Mouse (Mus musculus): ENCODE results near the gene Ces1e.
"Not testable (repeated sequence)": the region's sequence is repeated elsewhere in the genome, so short reads cannot be mapped to it uniquely, and the experiment has no call there.

The Ces1e gene

GRCm38 (mm10) chr8:93229446-93229845, at the start of gene Ces1e:
TSS of gene Ces1e (minus strand) at chr8:93229619.
- peak; percentile 53 to 72 for DNase-seq

GRCm38 (mm10) chr8:93278176-93278805, 48.9 kb upstream of the Ces1e start:
- peak; percentile 36 to 58 for DNase-seq

- DNase-seq: no peak
Observed at GRCm38 (mm10) chr8:93274609-93275008, 45.2 kb upstream of the Ces1e start.

- DNase-seq: peak; percentile 34 to 39
Observed at GRCm38 (mm10) chr8:93273321-93273720, 43.9 kb upstream of the Ces1e start.

- peak; percentile 67 to 77 for DNase-seq
Observed at GRCm38 (mm10) chr8:93272686-93273085, 43.3 kb upstream of the Ces1e start.

- DNase-seq: peak; percentile 24 to 39
Observed at GRCm38 (mm10) chr8:93261436-93261835, 32.0 kb upstream of the Ces1e start.

GRCm38 (mm10) chr8:93252400-93252925, 23.0 kb upstream of the Ces1e start:
- DNase-seq: no peak

GRCm38 (mm10) chr8:93246057-93246456, 16.6 kb upstream of the Ces1e start:
- no peak for DNase-seq

- no peak for DNase-seq
Observed at GRCm38 (mm10) chr8:93239884-93240283, 10.5 kb upstream of the Ces1e start.

- DNase-seq: peak in 1 of 2 experiments; percentile 35
Observed at GRCm38 (mm10) chr8:93235681-93236080, 6.3 kb upstream of the Ces1e start.

- DNase-seq: peak; percentile 57 to 69
Observed at GRCm38 (mm10) chr8:93234706-93235105, 5.3 kb upstream of the Ces1e start.

GRCm38 (mm10) chr8:93234068-93234467, 4.6 kb upstream of the Ces1e start:
- DNase-seq: peak in 1 of 2 experiments; percentile 28

- peak; percentile 69 to 70 for DNase-seq
Observed at GRCm38 (mm10) chr8:93228673-93229370, 597 bp downstream of the Ces1e start.

GRCm38 (mm10) chr8:93226471-93226870, 2.9 kb downstream of the Ces1e start:
- not testable (repeated sequence) for DNase-seq

GRCm38 (mm10) chr8:93221896-93222295, 7.5 kb downstream of the Ces1e start:
- DNase-seq: peak; percentile 43 to 44

GRCm38 (mm10) chr8:93217867-93218266, 11.6 kb downstream of the Ces1e start:
- peak in 1 of 2 experiments; percentile 17 for DNase-seq

GRCm38 (mm10) chr8:93217375-93217774, 12.0 kb downstream of the Ces1e start:
- no peak for DNase-seq

GRCm38 (mm10) chr8:93211091-93211490, 18.3 kb downstream of the Ces1e start:
- DNase-seq: no peak

GRCm38 (mm10) chr8:93199146-93199545, 30.3 kb downstream of the Ces1e start:
- DNase-seq: peak; percentile 67 to 68

- DNase-seq: peak; percentile 90 to 96
Observed at GRCm38 (mm10) chr8:93197685-93198525, 31.5 kb downstream of the Ces1e start, which contains the start of gene Ces1d. TSS of gene Ces1d (minus strand) at chr8:93197838.

- DNase-seq: no peak
Observed at GRCm38 (mm10) chr8:93196436-93196835, 33.0 kb downstream of the Ces1e start.

- no peak for DNase-seq
Observed at GRCm38 (mm10) chr8:93180581-93181129, 48.8 kb downstream of the Ces1e start.

GRCm38 (mm10) chr8:93176593-93176992, 52.8 kb downstream of the Ces1e start:
- no peak for DNase-seq

All from kidney, adult 8-10 months (tissue).